Comparison of ENCODE assay signal across 8 mouse cellular contexts in genomic region chr10:111163601-111164240, GRCm38 (mm10). TPM values are rescaled to one million over a fixed set of nuclear protein-coding genes. Genes with fewer than 3 reads are reported as not detected.
A peak's percentile ranks its signal among the peaks of the same experiment; 100 is the strongest.
DNase-seq lines count a peak whose midpoint lies in the region; ATAC-seq and TF ChIP-seq lines count a peak whose summit lies in the region.

No protein-coding gene starts in this region.

- peak overlapping the region; percentile 83 for H3K4me2 ChIP-seq in forebrain, embryonic 11.5 days (ENCODE audit: low read depth, low read length, severe bottlenecking)
- peak overlapping the region; percentile 85 for H3K4me2 ChIP-seq in liver, embryonic 14.5 days (ENCODE audit: low read depth)

- no peaks in the 10 kb centered on the region for H3K9me3 ChIP-seq in forebrain, embryonic 11.5 days (ENCODE audit: control insufficient read depth, low read length)
- no peaks in the 10 kb centered on the region for H3K9me3 ChIP-seq in liver, embryonic 14.5 days (ENCODE audit: control insufficient read depth, low read length)

- H3K27me3 ChIP-seq in forebrain, embryonic 11.5 days (ENCODE audit: control insufficient read depth, insufficient read depth, low read length) = no peaks in the 10 kb centered on the region
- no peaks in the 10 kb centered on the region for H3K27me3 ChIP-seq in liver, embryonic 14.5 days (ENCODE audit: control insufficient read depth, insufficient read depth, low read length)

- H3K4me3 ChIP-seq in gastrocnemius, adult 2 months = peak overlapping the region; percentile 96
- H3K4me3 ChIP-seq in forebrain, embryonic 11.5 days (ENCODE audit: low read depth, low read length) = peak overlapping the region; percentile 86
- H3K4me3 ChIP-seq in liver, embryonic 14.5 days (ENCODE audit: insufficient read depth in 1 of 2, low read depth in 2 of 2, low read length in 2 of 2) = peak overlapping the region; percentile 57 to 99

- intact Hi-C loops in gastrocnemius, adult 2 months (cut with DNase I) = loop anchor here (10.0 kb wide), 1 partner anchor 311 kb away; the partner anchor contains the start of gene Nap1l1
- intact Hi-C loops in gastrocnemius, postnatal 14 days (cut with DNase I; ENCODE audit: low total_unique reads) = loop anchor here (5.0 kb wide), 1 partner anchor 51 kb away; no protein-coding TSS in a partner anchor

- TF ChIP-seq EP300 in liver, embryonic 14.5 days (IDR thresholded peaks at IDR 0.05; ENCODE audit: low read depth) = no peak

- no peaks in the 10 kb centered on the region for H3K36me3 ChIP-seq in forebrain, embryonic 11.5 days (ENCODE audit: control insufficient read depth, insufficient read depth, low read length)
- H3K36me3 ChIP-seq in liver, embryonic 14.5 days (replicated peaks; ENCODE audit: control insufficient read depth, insufficient read depth, low read depth) = no peaks in the 10 kb centered on the region

- DNase-seq in gastrocnemius, adult 2 months = no peak
- no peak for DNase-seq in gastrocnemius, postnatal 14 days
- DNase-seq in 3T3-L1 (ENCODE audit: low read depth, low spot score) = peak; percentile 63
- DNase-seq in forebrain, embryonic 11.5 days (ENCODE audit: low spot score) = no peak
- DNase-seq in liver, embryonic 14.5 days (ENCODE audit: low read depth in 3 of 3, low spot score in 3 of 3) = no peak
- no peak for DNase-seq in adrenal gland, postnatal 4 days (ENCODE audit: low spot score in 2 of 2)
- no peak for DNase-seq in B cell, adult 2 months

- 30% methylated on average over 9 of the region's 9 CpGs for WGBS in forebrain, embryonic 11.5 days
- 25% methylated on average over 9 of the region's 9 CpGs for WGBS in liver, embryonic 14.5 days (ENCODE audit: insufficient replicate concordance)

- H3K27ac ChIP-seq in gastrocnemius, adult 2 months = peak overlapping the region; percentile 97
- H3K27ac ChIP-seq in forebrain, embryonic 11.5 days (ENCODE audit: low read depth, low read length) = peak overlapping the region; percentile 57; the same call in 1 of the 2 replicates
- peak overlapping the region; percentile 92 for H3K27ac ChIP-seq in liver, embryonic 14.5 days

- peak overlapping the region; percentile 68; the same call in 1 of the 2 replicates for H3K9ac ChIP-seq in forebrain, embryonic 11.5 days (ENCODE audit: low read length)
- H3K9ac ChIP-seq in liver, embryonic 14.5 days (replicated peaks) = peak overlapping the region; percentile 77

- H3K4me1 ChIP-seq in forebrain, embryonic 11.5 days (replicated peaks; ENCODE audit: control insufficient read depth, insufficient read depth, low read length) = peaks cover 2% of the 10 kb centered on the region; the same call in 1 of the 2 replicates
- peaks cover 25 to 35% of the 10 kb centered on the region in 2 experiments for H3K4me1 ChIP-seq in liver, embryonic 14.5 days (replicated peaks; ENCODE audit: control insufficient read depth in 2 of 2, insufficient read depth in 2 of 2, low read length in 1 of 2)

- no peak for TF ChIP-seq CTCF in gastrocnemius, adult 2 months (IDR thresholded peaks at IDR 0.05)
- no peak for TF ChIP-seq CTCF in liver, embryonic 14.5 days (IDR thresholded peaks at IDR 0.05; ENCODE audit: low read depth)

- no peak for ATAC-seq in forebrain, embryonic 11.5 days (replicated peaks; ENCODE audit: low FRiP score)
- no peak for ATAC-seq in liver, embryonic 14.5 days (ENCODE audit: insufficient read depth)
- no peak for ATAC-seq in cerebellum, adult (ENCODE audit: insufficient number of reproducible peaks, low FRiP score, low TSS enrichment)

RNA-seq across cellular contexts. Expression of gene Osbpl8, which starts 0.8 kb away (rescaled TPM):
- 10 to 100 TPM; 13.6 to 15.6 TPM for total RNA-seq in gastrocnemius, adult 2 months (2021)
- total RNA-seq in gastrocnemius, postnatal 14 days (2021) = 10 to 100 TPM; 14.4 to 14.8 TPM
- 11.9 and 14.4 TPM in 2 replicates for polyA plus RNA-seq in forebrain, embryonic 11.5 days (2014; fragmentation: Nextera tagmentation; extraction: Ambion mirVana)
- 4.8 and 6.3 TPM in 2 replicates for polyA plus RNA-seq in liver, embryonic 14.5 days (2012; rRNA removed)
- polyA plus RNA-seq in liver, embryonic 14.5 days (2014; fragmentation: Nextera tagmentation; extraction: Ambion mirVana) = 7.2 and 7.7 TPM in 2 replicates
- 10 to 100 TPM; 30.8 to 33.9 TPM for total RNA-seq in adrenal gland, postnatal 4 days (2021)
